Mouse (Mus musculus) adrenal gland, postnatal 4 days (tissue): ENCODE measurements at regions not wholly inside any gene's neighbourhood (a gene's known extent, or its start where the extent isn't known, plus 50 kb on each side); places are given as distances from the start of the nearest gene placed in this dataset.

Experiments used
- DNase-seq, 2 experiments: peaks; one replicate each; pipeline ENCODE4 v3.0.0; 2021 to 2022; ENCODE audit warnings: low spot score in 2 of 2, mixed read lengths in 2 of 2

GRCm38 (mm10) chr10:55767571-55767970, 339.1 kb upstream of the Msl3l2 start:
- peak in 1 of 2 experiments; percentile 31 for DNase-seq

DNA sequence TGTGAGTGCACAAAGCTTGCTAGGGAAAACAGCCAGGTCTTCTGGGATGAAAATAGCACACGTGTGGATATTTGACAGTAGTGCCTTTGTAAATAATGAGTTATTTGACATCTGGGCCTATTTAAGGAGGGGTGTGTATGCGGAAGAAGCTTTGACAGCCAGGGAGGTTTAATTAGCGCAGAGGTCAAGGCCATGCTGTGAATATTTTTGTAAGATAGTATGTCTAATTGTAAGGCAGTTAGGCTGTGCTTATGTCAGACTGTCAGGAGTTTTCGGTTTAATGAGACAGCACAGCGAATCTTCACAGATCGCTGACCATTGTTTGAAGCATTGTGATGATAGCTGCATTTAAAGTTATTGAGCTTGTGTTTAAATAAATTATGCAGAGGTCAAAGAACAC, 337.1 kb upstream of the Msl3l2 start:
- DNase-seq, result no peak

DNA sequence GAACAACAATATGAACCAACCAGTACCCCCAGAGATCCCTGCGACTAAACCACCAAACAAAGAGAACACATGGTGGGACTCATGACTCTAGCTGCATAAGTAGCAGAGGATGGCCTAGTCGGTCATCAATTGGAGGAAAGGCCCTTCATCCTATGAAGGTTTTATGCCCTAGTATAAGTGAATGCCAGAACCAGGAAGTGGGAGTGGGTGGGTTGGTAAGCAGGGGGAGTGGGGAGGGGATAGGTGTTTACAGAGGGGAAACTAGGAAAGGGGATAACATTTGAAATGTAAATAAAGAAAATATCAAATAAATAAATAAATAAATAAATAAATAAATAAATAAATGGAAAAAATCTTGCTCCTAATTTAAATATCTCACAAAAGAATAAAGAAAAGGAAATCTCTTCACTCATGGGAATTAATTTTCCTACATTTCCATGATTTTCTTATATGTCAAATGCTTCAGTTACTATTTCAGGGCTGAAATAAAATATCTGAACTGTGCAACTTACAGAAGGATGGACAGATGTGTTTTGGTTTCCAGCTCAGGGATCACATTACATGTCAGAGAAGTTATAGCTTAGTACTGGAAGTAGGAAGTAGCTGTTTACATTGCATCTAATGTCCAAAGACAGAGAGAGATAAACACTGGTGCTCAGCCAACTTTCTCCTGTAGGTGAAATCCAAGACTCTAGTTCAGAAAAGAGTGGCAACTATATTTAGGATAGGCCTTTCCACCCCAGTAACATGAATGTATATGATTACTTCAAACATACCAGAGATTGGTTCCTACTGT, 323.8 kb upstream of the Msl3l2 start:
- no peak for DNase-seq

DNA sequence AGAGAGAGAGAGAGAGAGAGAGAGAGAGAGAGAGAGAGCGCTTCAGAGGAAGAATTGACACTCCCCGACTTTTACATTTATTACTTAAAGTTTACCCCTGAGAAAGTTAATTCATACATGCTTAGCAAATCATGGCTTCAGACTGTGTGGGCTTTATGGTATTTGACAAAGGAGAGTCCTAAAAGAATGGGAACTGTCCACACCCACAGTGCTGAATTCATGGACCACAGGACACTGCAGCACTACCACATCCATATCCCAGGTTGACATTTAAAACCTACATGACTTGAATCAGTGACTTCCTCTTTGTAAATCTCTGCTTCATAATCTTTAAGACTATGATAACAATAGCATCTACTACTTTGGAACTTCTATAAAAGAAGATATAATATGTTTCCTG, 292.8 kb upstream of the Msl3l2 start:
- no peak for DNase-seq

GRCm38 (mm10) chr10:55851361-55851760, 255.4 kb upstream of the Msl3l2 start:
- DNase-seq, result no peak

- DNase-seq, result no peak
These were observed 214.1 kb upstream of the Msl3l2 start for GRCm38 (mm10) chr10:55892606-55893005.

DNA sequence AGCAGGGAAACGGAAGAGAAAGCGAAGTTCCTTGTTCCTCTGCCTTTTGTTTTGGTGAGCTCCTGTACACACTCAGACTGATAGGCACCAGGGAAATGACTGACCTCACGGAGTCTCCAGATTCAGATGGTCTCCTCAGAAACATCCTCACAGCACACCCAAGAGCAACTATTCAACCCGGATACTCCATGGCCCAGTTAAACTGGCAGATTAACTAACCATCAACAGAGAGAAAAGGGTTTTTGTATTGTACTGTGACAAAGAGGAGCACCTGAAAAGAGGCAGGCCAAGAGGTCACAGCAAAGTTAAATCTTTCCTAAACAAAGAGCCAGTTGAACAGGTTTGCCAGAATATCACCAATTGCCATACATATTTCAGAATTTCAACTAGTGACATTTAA, 177.6 kb upstream of the Msl3l2 start:
- DNase-seq, result no peak

- no peak for DNase-seq
These were observed 172.7 kb upstream of the Msl3l2 start for GRCm38 (mm10) chr10:55933993-55934392.

GRCm38 (mm10) chr10:55935447-55935846, 171.3 kb upstream of the Msl3l2 start:
- DNase-seq, result no peak

DNA sequence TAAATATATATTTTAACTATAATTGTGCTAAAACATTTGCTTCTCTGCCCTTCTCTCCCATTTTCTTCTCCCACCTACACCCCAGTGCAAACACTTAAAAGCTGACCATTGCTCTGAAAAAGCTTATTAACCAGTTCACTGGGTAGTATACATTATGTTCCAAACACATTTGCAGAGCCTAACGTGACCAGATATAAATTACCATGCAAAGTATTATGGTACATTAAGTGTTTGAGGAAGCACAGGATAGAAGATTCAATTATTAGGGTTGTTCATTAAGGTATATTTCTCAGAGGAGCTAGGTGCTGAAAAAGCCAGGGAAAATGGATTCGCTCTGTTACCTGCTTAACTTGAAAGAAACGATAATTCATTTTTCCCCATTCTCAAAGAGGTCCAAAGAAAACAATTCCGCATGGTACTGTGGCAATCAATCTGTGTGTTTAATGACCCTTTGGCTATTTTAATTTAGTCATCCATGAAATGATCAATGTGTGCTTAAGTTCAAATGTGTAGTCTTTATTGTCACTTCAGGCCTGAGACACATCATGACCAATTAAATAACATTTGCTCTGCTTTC, 144.0 kb upstream of the Msl3l2 start:
- no peak for DNase-seq
